Mouse (Mus musculus) liver, embryonic 14.5 days (tissue): ENCODE measurements around the gene Dennd1a.

Experiments used
- CTCF ChIP-seq: IDR thresholded peaks from 2 replicates; pipeline ENCODE4 v1.5.1; 2016; ENCODE audit warnings: antibody characterized with exemption, low read depth, control low read depth
- EP300 ChIP-seq: IDR thresholded peaks from 2 replicates; pipeline ENCODE4 v1.6.1; 2016; ENCODE audit warnings: antibody characterized with exemption, low read depth

- no peak for TF ChIP-seq CTCF
- TF ChIP-seq EP300, result no peak
Measured at GRCm38 (mm10) chr2:38283961-38284360, 3.2 kb downstream of the Dennd1a start.
